Mouse (Mus musculus) lung, postnatal 25 days (tissue): ENCODE measurements around the gene Hoxc9.

Experiments
- DNase-seq: peaks from one replicate; pipeline ENCODE4 v3.0.0; 2022; ENCODE audit warnings: low spot score

Gene Hoxc9

GRCm38 (mm10) chr15:102956906-102957305 is 19.3 kb upstream of the Hoxc9 start:
- no peak for DNase-seq

DNA sequence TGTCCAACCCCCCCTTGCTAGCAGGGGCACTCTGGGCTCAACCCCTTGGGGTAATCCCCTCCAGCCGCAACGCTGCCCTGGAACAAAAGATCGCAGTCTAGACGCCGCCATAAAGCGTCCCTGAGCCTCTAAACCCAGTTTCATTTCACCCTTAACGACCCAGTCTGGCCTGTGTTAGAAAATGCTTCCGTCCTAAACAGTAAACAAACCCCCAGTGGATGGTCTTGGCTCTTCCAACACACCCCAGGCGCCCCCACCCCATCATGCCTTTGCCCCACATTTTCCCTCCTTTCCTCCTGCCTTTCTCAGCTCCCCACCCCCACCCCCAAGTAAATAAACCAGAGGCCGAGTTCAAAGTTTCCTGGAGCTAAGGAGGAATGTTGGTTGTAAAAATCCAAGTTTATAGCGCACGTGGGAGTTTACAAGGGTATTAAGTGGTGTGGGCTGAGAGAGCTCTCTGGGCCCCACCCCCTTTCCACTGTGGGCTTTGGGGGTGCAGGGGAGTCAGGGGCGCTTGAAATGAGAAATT is 16.5 kb upstream of the Hoxc9 start:
- no peak for DNase-seq

DNA sequence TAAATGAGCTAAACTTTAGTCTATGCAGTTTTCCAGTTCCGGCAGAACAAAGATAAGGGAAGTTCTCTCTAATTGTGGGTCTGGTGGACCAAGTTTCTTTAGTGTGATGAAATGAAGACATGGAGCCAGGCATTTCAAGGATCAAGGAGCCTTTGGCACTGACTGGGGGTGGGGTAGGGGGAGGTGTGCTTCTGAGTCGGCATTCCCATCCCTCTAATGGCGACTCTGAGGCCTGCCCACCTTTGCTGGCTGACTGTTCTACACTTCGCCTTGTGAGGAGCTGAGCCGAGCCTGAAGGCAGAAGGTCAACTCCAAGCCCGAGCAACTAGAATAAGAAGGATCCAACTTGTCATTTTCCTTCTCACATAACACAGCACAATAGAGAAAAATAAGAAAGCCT is 14.5 kb upstream of the Hoxc9 start:
- no peak for DNase-seq

DNA sequence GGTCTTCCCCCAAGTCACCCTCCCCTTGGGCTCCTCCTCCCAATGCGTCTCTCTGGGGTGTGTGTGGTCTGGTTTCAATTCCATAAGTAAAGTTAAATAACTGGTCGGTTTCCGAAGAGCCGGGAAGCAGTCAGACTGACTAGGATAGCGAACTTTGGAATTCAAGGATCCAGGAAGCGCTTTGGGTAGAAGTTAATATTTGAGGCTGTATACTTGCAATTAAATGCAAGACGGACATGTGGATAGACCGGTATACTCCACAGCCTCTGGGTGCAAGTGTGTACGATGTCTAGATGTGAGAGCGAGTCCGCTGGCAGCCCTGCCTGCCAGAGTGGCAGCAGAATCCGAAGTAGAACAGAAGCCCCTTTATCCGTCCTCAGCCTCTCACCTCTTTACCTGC is 13.7 kb upstream of the Hoxc9 start:
- no peak for DNase-seq

DNA sequence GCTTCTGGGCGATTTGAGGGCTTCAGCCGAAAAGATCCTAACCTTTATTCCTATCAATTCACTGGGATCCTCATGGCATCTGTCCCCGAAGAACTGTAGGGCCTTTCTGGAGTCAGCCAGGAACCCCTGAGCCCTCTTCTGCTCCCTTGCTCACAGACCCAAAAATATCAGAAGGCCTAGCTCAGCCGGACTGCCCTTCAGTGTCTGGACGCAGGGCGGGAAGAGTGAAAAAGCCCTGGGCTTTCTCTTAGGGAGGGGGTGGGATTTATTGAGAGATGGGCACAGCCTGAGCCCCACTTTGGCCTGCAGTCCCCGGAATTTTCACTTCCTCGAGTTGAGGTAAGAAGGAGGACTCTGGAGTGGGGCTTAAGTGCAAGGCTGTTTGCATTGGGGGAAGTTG is 13.0 kb upstream of the Hoxc9 start:
- no peak for DNase-seq

- no peak for DNase-seq
Observed at GRCm38 (mm10) chr15:102963671-102964640, 12.3 kb upstream of the Hoxc9 start.

DNA sequence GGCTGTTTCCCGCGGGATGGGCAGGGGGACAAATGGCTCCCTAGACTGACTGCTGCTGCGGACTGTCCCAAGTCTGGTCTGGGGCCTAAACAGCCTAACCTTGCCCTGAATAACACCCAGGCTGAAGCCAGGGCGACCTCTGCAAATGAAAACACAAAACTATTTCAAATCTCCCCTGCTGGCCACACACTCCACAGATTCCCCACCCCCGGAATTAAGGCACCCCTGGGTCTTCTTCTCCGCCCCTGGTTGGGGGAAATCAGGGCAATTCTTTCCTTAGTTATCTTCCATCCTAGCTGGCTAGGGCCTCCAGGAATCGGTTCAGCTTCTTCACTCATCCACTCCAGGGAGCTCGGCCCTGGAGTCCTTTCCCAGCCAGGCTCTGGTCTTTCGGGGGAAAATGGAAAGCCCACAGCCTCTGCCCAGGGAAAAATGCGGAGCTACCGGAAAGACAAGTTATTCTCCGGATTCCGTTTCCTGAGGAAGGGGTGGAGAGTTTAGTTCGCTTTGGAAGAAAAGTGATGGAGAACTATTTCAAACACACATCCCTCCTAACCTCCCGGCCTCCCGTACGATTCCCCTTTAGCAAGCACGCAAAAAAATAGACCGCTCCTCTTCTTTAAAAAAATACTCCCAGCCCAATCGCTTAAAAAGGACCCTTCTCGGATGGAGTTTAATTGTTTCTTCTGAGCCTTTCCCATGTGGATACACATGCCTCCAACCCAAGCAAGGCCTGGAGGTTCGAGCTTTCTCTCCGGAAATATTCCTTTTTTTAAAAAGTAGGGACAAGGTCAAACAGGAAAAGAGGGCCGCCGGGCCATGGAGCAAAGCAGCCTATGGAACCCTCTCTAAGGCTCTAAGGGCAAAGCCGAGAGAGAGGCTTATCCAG is 11.0 kb upstream of the Hoxc9 start:
- DNase-seq: no peak

DNA sequence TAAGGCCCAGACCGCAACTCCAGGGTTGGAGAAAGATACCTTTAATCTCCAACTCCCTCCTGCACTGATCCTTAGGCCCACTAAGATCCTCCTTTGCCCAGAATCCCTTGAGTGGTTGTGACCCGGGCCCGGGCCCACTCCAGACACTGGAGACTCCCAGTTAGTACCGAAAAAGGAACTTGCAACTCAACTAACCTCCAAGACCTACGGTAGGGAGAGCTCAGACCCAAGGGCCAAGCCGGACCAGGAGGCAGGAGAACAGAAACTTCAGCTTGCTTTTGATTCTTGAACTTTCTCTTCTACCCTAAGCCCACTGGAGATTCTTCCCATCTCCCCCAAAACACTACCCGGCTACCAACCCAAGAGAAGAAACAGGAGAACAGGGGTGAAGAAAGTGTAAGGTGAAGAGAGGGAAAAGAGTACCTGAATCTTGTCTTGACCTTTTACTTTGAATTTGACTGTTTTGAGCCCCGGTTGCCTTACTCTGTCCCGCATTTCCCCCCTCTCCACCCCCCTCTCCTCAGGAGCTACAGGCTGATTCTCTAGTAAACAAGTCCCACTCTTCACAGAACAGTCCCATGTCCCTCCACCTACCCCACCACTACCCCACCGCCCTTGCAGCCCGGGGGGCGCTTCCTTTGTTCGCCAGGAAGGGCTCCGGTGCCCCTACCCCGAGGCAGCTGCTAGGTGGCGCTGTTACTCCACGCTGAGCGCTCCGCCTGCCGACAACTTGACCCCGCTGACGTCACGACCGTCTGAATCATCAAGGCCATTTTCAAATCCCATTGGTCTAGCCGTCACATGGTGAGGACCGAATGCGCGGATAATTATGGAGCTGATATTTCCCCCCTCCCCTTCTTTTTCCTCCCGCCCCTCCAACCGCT is 10.1 kb upstream of the Hoxc9 start:
- peak; percentile 34 for DNase-seq

GRCm38 (mm10) chr15:102966776-102967311 is 9.4 kb upstream of the Hoxc9 start, which contains the start of gene Hoxc10:
Gene Hoxc10 (plus strand): TSS chr15:102966796.
- DNase-seq: no peak

DNA sequence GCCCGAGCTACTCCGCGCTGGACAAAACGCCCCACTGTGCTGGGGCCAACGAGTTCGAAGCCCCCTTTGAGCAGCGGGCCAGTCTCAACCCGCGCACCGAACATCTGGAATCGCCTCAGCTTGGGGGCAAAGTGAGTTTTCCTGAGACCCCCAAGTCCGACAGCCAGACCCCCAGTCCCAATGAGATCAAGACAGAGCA is 9.0 kb upstream of the Hoxc9 start, which contains the start of gene Hoxc5:
Hoxc5 (plus strand) TSS at position 132 of the 199 bp plus-strand sequence.
- DNase-seq: no peak

GRCm38 (mm10) chr15:102967511-102968397 is 8.5 kb upstream of the Hoxc9 start:
- DNase-seq: no peak

GRCm38 (mm10) chr15:102969296-102969695 is 6.9 kb upstream of the Hoxc9 start:
- DNase-seq: no peak

GRCm38 (mm10) chr15:102970740-102971139 is 5.5 kb upstream of the Hoxc9 start:
- DNase-seq: no peak

DNA sequence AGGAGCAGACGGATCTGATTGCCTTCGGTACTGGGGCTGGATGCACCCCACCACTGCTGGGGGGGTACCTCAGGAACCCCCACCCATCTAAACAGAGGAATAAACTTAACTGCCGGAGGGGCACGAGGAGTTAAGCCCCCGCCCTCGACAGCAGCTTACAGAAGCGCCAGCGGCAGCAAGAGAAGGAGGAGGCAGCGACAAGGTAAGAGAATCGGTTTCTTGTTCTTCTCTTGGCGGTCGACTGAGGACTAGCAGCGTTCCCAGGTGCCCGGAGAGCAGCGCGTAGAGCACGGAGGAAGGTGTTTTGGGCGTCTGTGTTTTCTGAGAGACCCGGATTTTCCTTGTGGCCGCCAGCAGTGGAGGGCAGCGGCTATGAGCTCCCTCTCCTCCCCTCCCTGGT is 4.0 kb upstream of the Hoxc9 start:
- no peak for DNase-seq

- DNase-seq: no peak
Observed at GRCm38 (mm10) chr15:102972753-102973152, 3.5 kb upstream of the Hoxc9 start.

DNA sequence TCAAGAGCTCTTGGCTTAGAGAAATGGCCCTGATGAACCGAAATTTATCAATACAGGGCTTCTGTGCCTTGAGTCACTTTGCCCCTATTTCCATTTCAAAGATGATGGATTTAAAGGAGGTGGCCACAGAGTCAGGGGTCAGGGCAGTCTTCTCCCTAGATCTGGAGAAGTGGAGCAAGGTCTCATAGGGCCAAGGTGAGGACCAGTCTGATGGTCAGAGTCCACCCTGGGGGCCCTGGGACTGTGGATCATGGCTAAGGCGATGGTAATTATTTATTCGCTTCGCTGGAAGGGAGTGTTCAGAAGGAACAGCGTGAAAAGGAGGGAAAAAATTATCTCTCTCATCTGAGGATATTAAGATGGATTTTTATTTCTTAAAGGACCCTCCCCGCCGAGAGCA is 1.2 kb upstream of the Hoxc9 start:
- DNase-seq: no peak

DNA sequence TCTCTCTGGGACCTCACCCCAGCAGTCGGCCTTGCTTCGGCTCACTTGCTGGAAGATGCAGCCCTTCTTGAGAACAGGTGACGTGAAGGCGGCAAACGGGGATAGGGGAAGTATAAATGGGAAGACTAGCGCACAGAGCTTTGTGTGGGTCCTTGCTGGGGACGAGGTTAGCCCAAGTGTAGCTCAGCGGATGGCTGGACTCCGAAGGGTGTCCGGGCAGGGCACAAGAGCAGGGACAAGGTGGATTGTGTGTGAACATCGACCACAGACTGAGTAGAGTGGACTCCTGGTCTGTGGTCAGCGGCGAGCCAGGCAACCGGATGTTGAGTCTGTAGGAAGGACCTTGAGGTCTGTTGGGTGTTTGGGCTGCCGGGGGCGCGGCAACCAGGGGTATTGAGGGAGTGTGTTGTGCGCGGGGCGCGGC is 539 bp upstream of the Hoxc9 start:
- DNase-seq: no peak

- DNase-seq: no peak
Observed at GRCm38 (mm10) chr15:102976631-102977422, 588 bp downstream of the Hoxc9 start.

GRCm38 (mm10) chr15:102977423-102977974 is 1.3 kb downstream of the Hoxc9 start:
- DNase-seq: no peak
